Mouse (Mus musculus) forebrain, embryonic 11.5 days (tissue): Measurements from ENCODE around the gene Lactbl1. TPM values are rescaled to one million over a fixed set of nuclear protein-coding genes. Genes with fewer than 3 reads are reported as not detected.

Experiments
- ATAC-seq: fragments of 200-750 bp; cut with Nextera tagmentation; replicated peaks from 2 replicates; pipeline ENCODE4 v1.8.0; 2017; ENCODE audit warnings: moderate TSS enrichment; ENCODE audit not compliant: low FRiP score
- DNase-seq: peaks from one replicate; pipeline ENCODE4 v3.0.0-alpha.2; 2017; ENCODE audit warnings: low spot score
- H3K27ac ChIP-seq: fragments of 300-500 bp; sonication (generic); 2 replicates; pipeline ENCODE4 v1.5.1; 2014; ENCODE audit warnings: low read depth, low read length
- H3K27me3 ChIP-seq: fragments of 300-500 bp; sonication (generic); 2 replicates; pipeline ENCODE4 v1.6.1; 2014; ENCODE audit warnings: mild to moderate bottlenecking, low read length, mixed read lengths; ENCODE audit not compliant: control insufficient read depth, insufficient read depth
- H3K36me3 ChIP-seq: fragments of 300-500 bp; sonication (generic); 2 replicates; pipeline ENCODE4 v1.6.1; 2014; ENCODE audit warnings: mild to moderate bottlenecking, low read length, moderate library complexity, mixed read lengths; ENCODE audit not compliant: control insufficient read depth, insufficient read depth
- H3K4me1 ChIP-seq: fragments of 300-500 bp; sonication (generic); replicated peaks from 2 replicates; pipeline ENCODE4 v1.6.1; 2014; ENCODE audit warnings: low read length, mixed read lengths; ENCODE audit not compliant: control insufficient read depth, insufficient read depth
- H3K4me2 ChIP-seq: fragments of 300-500 bp; sonication (generic); 2 replicates; pipeline ENCODE4 v1.6.1; 2014; ENCODE audit warnings: low read depth, mild to moderate bottlenecking, low read length, moderate library complexity, mixed read lengths; ENCODE audit not compliant: severe bottlenecking
- H3K4me3 ChIP-seq: fragments of 300-500 bp; sonication (generic); 2 replicates; pipeline ENCODE4 v1.5.1; 2014; ENCODE audit warnings: low read depth, low read length
- H3K9ac ChIP-seq: fragments of 300-500 bp; sonication (generic); 2 replicates; pipeline ENCODE4 v1.6.1; 2014; ENCODE audit warnings: low read length
- H3K9me3 ChIP-seq: fragments of 300-500 bp; sonication (generic); 2 replicates; pipeline ENCODE4 v1.6.1; 2016; ENCODE audit warnings: low read length, mixed read lengths; ENCODE audit not compliant: control insufficient read depth
- WGBS: fragments of 180-500 bp; shearing (Covaris S2); extraction: QIAGEN DNeasy Blood & Tissue Kit; methylation state at CpG from one replicate; pipeline ENCODE4 v1.1.7; 2014; 5-methylcytosine and 5-hydroxymethylcytosine counted together
- microRNA-seq: library from miRNA; unstranded; fragments of <30 nt; microRNA quantifications from one replicate; pipeline ENCODE4, GENCODE M21; 2016; ENCODE audit not compliant: insufficient number of aligned reads
- polyA plus RNA-seq: library from polyadenylated mRNA; unstranded; fragments of >200 nt; fragmentation: Nextera tagmentation; extraction: Ambion mirVana; gene quantifications from 2 replicates; pipeline ENCODE4 v1.2.1, GENCODE M21; 2014

Gene Lactbl1
- polyA plus RNA-seq, 1 experiment from 2014 or later: not detected

DNA sequence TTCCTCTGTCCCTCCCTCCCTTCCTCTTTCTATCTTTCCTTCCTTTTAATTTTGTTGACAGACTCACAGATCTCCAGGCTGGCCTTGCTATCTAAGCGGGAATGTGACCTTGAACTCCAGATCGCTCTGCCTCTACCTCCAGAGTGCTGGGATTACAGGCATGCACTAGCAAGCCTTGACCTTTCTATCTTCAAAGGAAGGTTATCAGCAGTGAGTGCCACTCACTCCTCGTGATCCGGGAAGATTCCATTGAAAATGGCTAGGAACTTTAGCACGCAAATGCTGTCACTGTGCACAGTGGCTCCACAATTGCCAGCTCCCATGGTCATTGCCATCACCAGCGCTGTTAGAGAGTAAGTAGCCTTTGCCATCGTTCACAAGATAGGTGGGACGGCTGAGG, 56.8 kb downstream of the Lactbl1 start:
- Histone ChIP-seq H3K4me2 (no peak overlapping the region), H3K4me3 (no peak overlapping the region), H3K27me3 (no peaks in the 10 kb centered on the region), H3K4me1 (no peaks in the 10 kb centered on the region; the same call in 1 of the 2 replicates), H3K9ac (no peak overlapping the region), H3K27ac (no peak overlapping the region), H3K9me3 (no peaks in the 10 kb centered on the region), H3K36me3 (peaks cover 4% of the 10 kb centered on the region; the same call in 1 of the 2 replicates)
- 88% methylated on average over 8 of the region's 8 CpGs for WGBS
- ATAC-seq (no peak), DNase-seq (no peak)

DNA sequence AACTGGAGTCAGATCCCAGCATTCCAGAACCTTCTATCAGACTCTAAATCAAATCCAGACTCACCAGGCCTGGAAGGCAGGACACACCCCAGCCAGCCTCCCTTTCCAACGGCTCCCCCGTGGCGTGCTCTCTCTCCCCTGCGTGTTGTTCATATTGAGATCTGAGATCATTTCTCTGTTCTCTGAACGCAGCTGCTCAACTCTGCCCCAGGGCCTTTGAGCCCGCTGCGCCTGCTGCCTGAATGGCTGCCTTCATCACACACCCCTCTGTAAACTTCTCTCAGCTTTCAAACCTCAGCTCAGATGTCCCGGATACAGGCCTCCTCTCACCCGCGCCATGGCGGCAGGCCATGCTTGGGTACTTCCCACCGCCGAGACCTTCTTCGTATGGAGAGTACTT, 58.2 kb downstream of the Lactbl1 start:
- Histone ChIP-seq H3K9ac (no peak overlapping the region), H3K27ac (no peak overlapping the region), H3K9me3 (no peaks in the 10 kb centered on the region), H3K4me3 (no peak overlapping the region), H3K36me3 (peaks cover 4% of the 10 kb centered on the region; the same call in 1 of the 2 replicates), H3K4me1 (no peaks in the 10 kb centered on the region; the same call in 1 of the 2 replicates), H3K4me2 (no peak overlapping the region), H3K27me3 (no peaks in the 10 kb centered on the region)
- ATAC-seq: no peak
- DNase-seq: peak; percentile 68
- 77% methylated on average over 14 of the region's 14 CpGs for WGBS

DNA sequence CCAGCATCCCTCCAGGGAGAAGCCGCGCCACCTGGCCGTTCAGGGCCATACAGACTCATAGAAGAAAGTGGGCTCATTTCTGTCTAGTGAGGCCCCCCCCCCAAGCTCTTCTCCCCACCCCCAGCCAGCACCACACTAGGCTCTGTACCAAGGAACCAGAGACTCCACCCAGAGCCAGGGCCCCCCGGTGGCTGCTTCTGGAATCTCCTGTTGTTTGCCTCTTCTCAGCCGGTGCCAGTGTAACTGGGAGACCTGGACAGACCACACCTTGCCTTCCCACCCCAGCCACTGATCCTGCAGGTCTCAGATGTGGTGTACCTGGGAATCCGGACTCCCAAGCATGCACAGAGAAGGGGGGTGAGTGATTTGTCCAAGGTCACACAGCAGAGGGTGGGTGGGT, 62.1 kb downstream of the Lactbl1 start:
- H3K27ac ChIP-seq: no peak overlapping the region
- no peak overlapping the region for H3K4me2 ChIP-seq
- no peak overlapping the region for H3K9ac ChIP-seq
- H3K36me3 ChIP-seq: peaks cover 4% of the 10 kb centered on the region; the same call in 1 of the 2 replicates
- peaks cover 4% of the 10 kb centered on the region; the same call in 1 of the 2 replicates for H3K4me1 ChIP-seq
- 72% methylated on average over 6 of the region's 6 CpGs for WGBS
- DNase-seq (no peak), ATAC-seq (no peak)
- no peaks in the 10 kb centered on the region for H3K27me3 ChIP-seq
- no peak overlapping the region for H3K4me3 ChIP-seq
- no peaks in the 10 kb centered on the region for H3K9me3 ChIP-seq

DNA sequence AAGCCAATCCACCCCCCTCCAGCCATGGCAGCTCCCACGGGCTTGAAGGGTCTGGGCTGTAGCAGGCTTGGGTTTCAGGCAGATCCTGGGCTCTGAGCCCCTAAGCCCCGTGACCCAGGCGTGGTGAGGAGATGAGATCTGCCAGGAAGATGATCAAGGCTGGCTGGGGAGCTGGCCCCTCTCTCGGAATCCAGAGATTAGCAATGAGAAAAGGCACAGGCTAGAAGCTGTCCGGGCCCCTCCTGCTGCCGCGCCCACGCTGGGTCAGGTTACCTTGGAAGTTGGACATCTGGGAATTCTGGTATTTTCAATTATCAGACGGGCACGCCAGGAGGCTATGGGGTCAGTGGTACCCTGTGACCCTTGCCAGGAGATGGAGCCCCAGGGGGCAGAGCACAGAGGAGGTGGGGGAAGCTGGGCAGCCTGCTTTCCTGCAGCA, 63.0 kb downstream of the Lactbl1 start:
- peaks cover 4% of the 10 kb centered on the region; the same call in 1 of the 2 replicates for H3K36me3 ChIP-seq
- H3K27me3 ChIP-seq: no peaks in the 10 kb centered on the region
- DNase-seq (no peak), ATAC-seq (no peak)
- no peaks in the 10 kb centered on the region for H3K9me3 ChIP-seq
- H3K27ac ChIP-seq: no peak overlapping the region
- 40% methylated on average over 10 of the region's 10 CpGs for WGBS
- no peak overlapping the region for H3K4me3 ChIP-seq
- H3K9ac ChIP-seq: no peak overlapping the region
- peaks cover 4% of the 10 kb centered on the region; the same call in 1 of the 2 replicates for H3K4me1 ChIP-seq
- H3K4me2 ChIP-seq: no peak overlapping the region

DNA sequence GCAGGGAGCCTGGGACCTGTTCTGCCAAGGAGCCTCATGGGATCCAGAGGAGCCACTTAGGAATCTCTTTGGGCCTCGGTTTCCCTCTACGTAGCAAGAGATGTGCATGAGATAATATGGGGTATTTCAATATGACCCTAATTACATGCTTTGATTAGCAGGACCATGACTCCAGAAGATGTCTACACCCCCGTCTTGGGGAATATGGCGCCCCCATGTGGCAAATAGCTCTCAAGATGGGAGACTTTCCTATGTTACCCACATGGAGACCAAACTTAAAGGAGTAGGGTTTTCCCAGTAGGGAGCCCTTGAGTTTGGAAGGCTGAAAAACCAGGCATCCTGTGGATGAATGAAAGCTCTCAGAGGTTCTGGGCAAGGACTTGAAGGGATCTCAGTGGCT, 65.7 kb downstream of the Lactbl1 start:
- WGBS: 71% methylated on average over 4 of the region's 4 CpGs
- ATAC-seq: no peak

More for the DNA sequence above, 65.7 kb downstream of the Lactbl1 start:
- H3K27me3 ChIP-seq: no peaks in the 10 kb centered on the region
- peaks cover 13% of the 10 kb centered on the region; the same call in 1 of the 2 replicates for H3K36me3 ChIP-seq
- DNase-seq: no peak
- no peaks in the 10 kb centered on the region for H3K9me3 ChIP-seq
- H3K4me2 ChIP-seq: no peak overlapping the region
- no peak overlapping the region for H3K27ac ChIP-seq
- H3K4me3 ChIP-seq: no peak overlapping the region
- H3K4me1 ChIP-seq: 0 out of 2 replicates have a peak, but pooled peaks cover 4% of the 10 kb centered on the region
- H3K9ac ChIP-seq: no peak overlapping the region

Small RNAs within 50 kb of the gene (microRNA-seq; reads per million reads assigned to microRNA genes)
- not detected for gene Gm22180

Other genes with a start within 250 kb of the Lactbl1 start
- gene Htr1d, start 199.1 kb upstream of the Lactbl1 start, polyA plus RNA-seq: 0.21 and 0.25 TPM in 2 replicates
- gene 6030445D17Rik, start 160.4 kb upstream of the Lactbl1 start, polyA plus RNA-seq: not detected in 2 replicates
- 119 and 121 TPM in 2 replicates for gene Luzp1, start 152.9 kb upstream of the Lactbl1 start, polyA plus RNA-seq
- gene Kdm1a, start 19.9 kb upstream of the Lactbl1 start, polyA plus RNA-seq: 88.6 and 98.6 TPM in 2 replicates
- not detected in 2 replicates for gene Tex46, start 12.2 kb upstream of the Lactbl1 start, polyA plus RNA-seq
- 35.8 and 36.9 TPM in 2 replicates for gene Ephb2, start 213.4 kb downstream of the Lactbl1 start, polyA plus RNA-seq